Mouse (Mus musculus) C2C12 (cell line): ENCODE data around the gene Serpinh1. TPM values are rescaled to one million over a fixed set of nuclear protein-coding genes. Genes with fewer than 3 reads are reported as not detected.

Source experiments
- H3K27me3 ChIP-seq: one replicate; pipeline ENCODE4 v1.6.1; 2011; ENCODE audit not compliant: control insufficient read depth, insufficient read depth, insufficient read length
- H3K36me3 ChIP-seq: one replicate; pipeline ENCODE4 v1.6.1; 2011; ENCODE audit not compliant: control insufficient read depth, insufficient read depth
- H3K4me3 ChIP-seq: one replicate; pipeline ENCODE4 v1.5.1; 2011; ENCODE audit warnings: mild to moderate bottlenecking, control low read depth; ENCODE audit not compliant: poor library complexity, insufficient read depth, severe bottlenecking
- H3K79me2 ChIP-seq: one replicate; pipeline ENCODE4 v1.6.1; 2011; ENCODE audit not compliant: control insufficient read depth, insufficient read depth
- H3K79me3 ChIP-seq: one replicate; pipeline ENCODE4 v1.6.1; 2011; ENCODE audit warnings: low read depth, control low read depth
- H3ac ChIP-seq: one replicate; pipeline ENCODE3; 2011; ENCODE audit warnings: low read depth; ENCODE audit not compliant: control insufficient read depth, insufficient read length
- CEBPB ChIP-seq: IDR thresholded peaks from one replicate; pipeline ENCODE4 v1.6.1; 2011; ENCODE audit warnings: low read depth, mild to moderate bottlenecking, control low read depth, moderate library complexity
- CTCF ChIP-seq: IDR thresholded peaks from one replicate; pipeline ENCODE4 v1.5.1; 2011; ENCODE audit not compliant: control insufficient read depth, insufficient read depth, insufficient read length
- FOSL1 ChIP-seq: IDR thresholded peaks from one replicate; pipeline ENCODE4 v1.8.0; 2011; ENCODE audit warnings: mild to moderate bottlenecking, low read length; ENCODE audit not compliant: poor library complexity, insufficient read depth, severe bottlenecking
- MAX ChIP-seq: IDR thresholded peaks from one replicate; pipeline ENCODE4 v1.6.1; 2011; ENCODE audit warnings: mild to moderate bottlenecking, control low read depth
- MYOD1 ChIP-seq: IDR thresholded peaks from one replicate; pipeline ENCODE4 v1.6.1; 2011; ENCODE audit warnings: low read depth; ENCODE audit not compliant: control insufficient read depth, insufficient read length
- MYOG ChIP-seq: IDR thresholded peaks from one replicate; pipeline ENCODE4 v1.6.1; 2011; ENCODE audit not compliant: control insufficient read depth, insufficient read length; ENCODE audit errors: extremely low read depth
- USF1 ChIP-seq: IDR thresholded peaks from one replicate; pipeline ENCODE4 v1.6.1; 2011; ENCODE audit warnings: low read depth, mild to moderate bottlenecking, control low read depth, moderate library complexity
- polyA plus RNA-seq: library from polyadenylated mRNA; unstranded; fragments of >200 nt; fragmentation: generic; extraction: Trizol; gene quantifications from one replicate; pipeline ENCODE4 v1.2.1, GENCODE M21; 2012; ENCODE audit warnings: missing spikeins

Serpinh1 gene
- polyA plus RNA-seq, 1 experiment, result 1,202 TPM

GRCm38 (mm10) chr7:99395385-99395784 lies 42.3 kb upstream of the Serpinh1 start:
- no peak overlapping the region for H3ac ChIP-seq
- H3K27me3 ChIP-seq, result no peaks in the 10 kb centered on the region
- TF ChIP-seq FOSL1 (no peak), CEBPB (no peak), USF1 (no peak), CTCF (no peak), MYOG (no peak), MAX (no peak), MYOD1 (no peak)
- no peaks in the 10 kb centered on the region for H3K36me3 ChIP-seq
- no peaks in the 10 kb centered on the region for H3K79me2 ChIP-seq
- H3K4me3 ChIP-seq, result no peak overlapping the region
- H3K79me3 ChIP-seq, result peaks cover 1% of the 10 kb centered on the region

DNA sequence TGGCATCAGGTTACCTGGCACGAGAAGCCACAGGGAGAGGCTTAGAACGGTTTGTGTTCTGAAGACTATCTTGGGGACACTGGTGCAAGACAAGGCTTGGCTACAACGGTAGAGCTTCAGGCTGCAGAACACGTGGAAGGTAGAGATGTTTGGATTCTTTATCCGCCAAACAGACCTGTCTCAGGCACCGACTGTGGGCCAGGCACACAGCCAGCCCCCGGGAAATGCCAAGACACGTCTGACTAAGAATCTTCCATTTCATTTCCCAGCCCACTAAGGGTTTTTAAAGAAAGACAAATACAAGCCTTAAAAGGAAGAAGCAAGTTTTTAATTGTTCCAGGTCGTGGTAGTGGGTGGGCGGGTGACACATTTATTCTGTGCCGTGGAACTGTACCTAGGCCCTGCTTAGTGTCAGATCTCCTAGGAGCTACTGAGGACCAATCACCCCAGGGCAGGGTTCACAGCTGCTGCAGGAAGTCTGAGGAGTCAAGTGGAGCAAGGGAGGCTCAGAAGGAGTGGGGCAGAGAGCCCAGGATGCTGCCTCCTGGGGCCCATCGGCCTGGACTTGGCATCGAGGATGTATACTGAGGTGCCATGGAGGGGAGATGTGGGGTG lies 40.8 kb upstream of the Serpinh1 start:
- no peaks in the 10 kb centered on the region for H3K36me3 ChIP-seq
- no peaks in the 10 kb centered on the region for H3K79me2 ChIP-seq
- no peak for TF ChIP-seq MAX
- no peak for TF ChIP-seq FOSL1
- TF ChIP-seq MYOG, result no peak
- TF ChIP-seq USF1, result no peak
- no peak for TF ChIP-seq CTCF
- no peak for TF ChIP-seq MYOD1
- no peak for TF ChIP-seq CEBPB
- H3ac ChIP-seq, result no peak overlapping the region
- H3K79me3 ChIP-seq, result no peaks in the 10 kb centered on the region
- no peak overlapping the region for H3K4me3 ChIP-seq
- no peaks in the 10 kb centered on the region for H3K27me3 ChIP-seq

DNA sequence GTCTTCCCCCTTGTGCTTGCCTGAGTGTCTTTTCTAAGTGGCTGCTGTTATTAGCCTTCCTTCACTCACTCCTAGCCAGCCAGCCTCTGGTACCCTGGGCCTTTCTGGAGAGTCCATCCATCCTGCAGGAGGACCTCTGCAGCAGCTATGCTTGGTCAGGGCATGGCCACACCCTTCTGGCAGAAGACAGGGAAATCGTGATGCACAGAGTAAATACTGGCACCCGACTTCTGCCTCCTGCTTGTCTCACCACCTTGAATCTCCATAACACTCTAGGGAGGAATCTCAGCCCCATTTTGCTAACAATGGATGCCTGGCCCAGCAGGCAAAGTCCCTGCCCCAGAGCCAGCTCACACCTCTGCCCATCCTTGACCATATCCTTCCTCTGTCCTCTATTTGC lies 39.7 kb upstream of the Serpinh1 start:
- no peak for TF ChIP-seq MYOD1
- TF ChIP-seq CEBPB, result no peak
- no peak for TF ChIP-seq MYOG
- TF ChIP-seq CTCF, result no peak
- TF ChIP-seq USF1, result no peak
- TF ChIP-seq MAX, result no peak
- no peak for TF ChIP-seq FOSL1
- Histone ChIP-seq H3ac (no peak overlapping the region), H3K36me3 (no peaks in the 10 kb centered on the region), H3K4me3 (no peak overlapping the region), H3K27me3 (no peaks in the 10 kb centered on the region), H3K79me3 (no peaks in the 10 kb centered on the region), H3K79me2 (no peaks in the 10 kb centered on the region)

- H3K36me3 ChIP-seq, result no peaks in the 10 kb centered on the region
- no peaks in the 10 kb centered on the region for H3K79me2 ChIP-seq
- TF ChIP-seq CEBPB, result no peak
- no peak for TF ChIP-seq MAX
- TF ChIP-seq FOSL1, result no peak
- no peak for TF ChIP-seq USF1
- no peak for TF ChIP-seq MYOD1
- no peak for TF ChIP-seq CTCF
- no peak for TF ChIP-seq MYOG
- H3K27me3 ChIP-seq, result no peaks in the 10 kb centered on the region
- H3K79me3 ChIP-seq, result no peaks in the 10 kb centered on the region
- no peak overlapping the region for H3K4me3 ChIP-seq
- no peak overlapping the region for H3ac ChIP-seq
Observed at GRCm38 (mm10) chr7:99390559-99390958, 37.5 kb upstream of the Serpinh1 start.

GRCm38 (mm10) chr7:99387356-99387755 lies 34.3 kb upstream of the Serpinh1 start:
- no peak for TF ChIP-seq MYOG
- no peak for TF ChIP-seq MYOD1
- no peak for TF ChIP-seq MAX
- no peak for TF ChIP-seq USF1
- no peak for TF ChIP-seq FOSL1
- TF ChIP-seq CTCF, result no peak
- no peak for TF ChIP-seq CEBPB
- Histone ChIP-seq H3K4me3 (no peak overlapping the region), H3K79me3 (peaks cover 3% of the 10 kb centered on the region), H3K27me3 (no peaks in the 10 kb centered on the region), H3K79me2 (peaks cover 21% of the 10 kb centered on the region), H3ac (no peak overlapping the region), H3K36me3 (no peaks in the 10 kb centered on the region)

- H3ac ChIP-seq, result no peak overlapping the region
- H3K4me3 ChIP-seq, result no peak overlapping the region
- H3K79me3 ChIP-seq, result peaks cover 3% of the 10 kb centered on the region
- H3K79me2 ChIP-seq, result peaks cover 26% of the 10 kb centered on the region
- no peak for TF ChIP-seq FOSL1
- no peaks in the 10 kb centered on the region for H3K36me3 ChIP-seq
- H3K27me3 ChIP-seq, result no peaks in the 10 kb centered on the region
Observed at GRCm38 (mm10) chr7:99386811-99387210, 33.8 kb upstream of the Serpinh1 start.
